Mouse (Mus musculus): ENCODE results near the gene St6galnac3. TPM values are rescaled to one million over a fixed set of nuclear protein-coding genes. Genes with fewer than 3 reads are reported as not detected.

Gene St6galnac3
- polyA plus RNA-seq, 1 experiment: not detected

- TF ChIP-seq CTCF (IDR thresholded peaks at IDR 0.05; ENCODE audit: low read depth, low read length) (no peak), POLR2A (IDR thresholded peaks at IDR 0.05; ENCODE audit: borderline replicate concordance, low read depth, low read length) (no peak)
- Histone ChIP-seq H3K27ac (ENCODE audit: insufficient read depth, low read depth, low read length) (no peak overlapping the region), H3K4me3 (ENCODE audit: insufficient read depth, low read length) (no peak overlapping the region), H3K4me1 (ENCODE audit: control insufficient read depth, insufficient read depth, low read length) (no peaks in the 10 kb centered on the region)
Measured at GRCm38 (mm10) chr3:153475461-153475860, 249.5 kb downstream of the St6galnac3 start.

DNA sequence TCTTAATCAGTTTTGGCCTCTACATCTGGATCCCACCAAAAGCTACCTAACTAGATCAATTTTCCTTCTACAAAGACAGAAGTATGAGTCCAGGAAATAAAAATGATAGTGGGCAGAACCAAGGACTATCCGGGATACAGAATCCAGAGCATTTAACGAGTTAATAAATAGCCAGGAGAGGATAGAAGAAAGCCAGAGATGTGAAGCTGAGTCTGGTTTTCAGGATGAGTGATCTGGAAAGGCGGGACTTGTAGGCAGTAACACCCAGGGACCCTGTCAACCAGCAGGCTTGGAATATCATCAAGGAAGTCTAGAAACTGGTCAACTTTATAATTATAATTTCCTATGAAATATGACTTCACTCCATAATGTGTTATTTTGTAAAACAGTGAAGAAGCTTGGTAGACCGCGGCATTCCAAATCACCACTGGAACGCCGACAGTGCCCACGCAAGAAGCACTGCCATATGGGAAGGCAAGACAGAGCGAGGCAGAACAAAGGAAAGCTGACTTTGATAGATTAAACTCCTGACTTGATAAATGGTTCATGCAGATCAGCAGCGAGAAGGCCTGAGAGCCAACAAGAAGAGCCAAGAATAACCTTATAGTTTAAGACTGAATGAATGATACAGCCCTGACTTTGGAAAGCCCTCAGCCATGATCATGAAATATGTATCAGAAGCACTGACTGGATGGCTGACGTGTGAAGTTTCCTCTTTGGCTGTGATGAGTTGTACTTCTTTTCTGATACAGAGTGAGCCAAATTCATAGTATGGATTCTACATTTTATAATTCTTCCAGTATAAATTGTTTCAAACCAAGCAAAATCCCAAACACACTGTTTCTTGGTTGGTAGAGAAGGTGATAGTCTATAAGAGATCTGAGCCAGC lies 252.1 kb downstream of the St6galnac3 start:
- TF ChIP-seq POLR2A (IDR thresholded peaks at IDR 0.05; ENCODE audit: borderline replicate concordance, low read depth, low read length) (no peak), CTCF (IDR thresholded peaks at IDR 0.05; ENCODE audit: low read depth, low read length) (no peak)
- Histone ChIP-seq H3K4me1 (ENCODE audit: control insufficient read depth, insufficient read depth, low read length) (no peaks in the 10 kb centered on the region), H3K27ac (ENCODE audit: insufficient read depth, low read depth, low read length) (no peak overlapping the region), H3K4me3 (ENCODE audit: insufficient read depth, low read length) (no peak overlapping the region)

DNA sequence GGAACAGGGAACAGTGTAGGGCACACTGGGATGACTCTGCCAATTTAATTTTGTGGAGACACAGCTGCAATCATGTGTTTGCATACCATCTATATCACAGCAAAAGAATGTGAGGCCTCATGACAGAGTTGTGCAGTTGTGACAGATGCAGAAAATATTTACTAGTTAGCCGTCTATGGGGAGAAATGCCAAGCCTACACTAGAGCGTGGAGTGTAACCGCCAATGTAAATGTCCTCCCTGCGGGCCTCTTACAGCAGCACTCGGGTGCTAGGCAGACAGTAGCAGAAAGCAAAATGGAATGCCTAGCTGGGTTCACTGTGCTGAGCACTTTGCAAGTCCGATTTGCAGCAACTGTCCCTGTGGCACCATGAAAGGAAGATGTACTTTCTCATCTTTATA lies 261.1 kb downstream of the St6galnac3 start:
- no peak for TF ChIP-seq CTCF (IDR thresholded peaks at IDR 0.05; ENCODE audit: low read depth, low read length)
- TF ChIP-seq POLR2A (IDR thresholded peaks at IDR 0.05; ENCODE audit: borderline replicate concordance, low read depth, low read length): no peak
- no peaks in the 10 kb centered on the region for H3K4me1 ChIP-seq (ENCODE audit: control insufficient read depth, insufficient read depth, low read length)
- no peak overlapping the region for H3K27ac ChIP-seq (ENCODE audit: insufficient read depth, low read depth, low read length)
- no peak overlapping the region for H3K4me3 ChIP-seq (ENCODE audit: insufficient read depth, low read length)

DNA sequence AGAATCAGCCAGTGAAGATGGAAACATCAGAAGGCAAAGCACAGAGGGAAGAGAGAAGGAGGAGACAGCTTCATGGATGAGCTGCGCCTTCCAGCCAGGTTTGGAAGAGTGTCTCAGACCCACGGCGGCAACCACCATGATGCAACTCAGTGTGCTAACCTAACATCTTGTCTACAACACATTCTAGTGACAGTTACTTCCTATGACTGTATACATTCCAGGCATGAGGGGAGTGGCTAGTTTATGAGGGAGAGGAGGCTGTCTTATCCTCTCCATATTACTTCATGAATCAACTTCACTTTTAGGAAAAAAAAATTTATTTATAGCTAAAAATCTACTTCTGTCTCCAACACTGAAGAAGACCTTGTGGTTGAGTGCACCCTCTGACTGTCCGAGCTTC lies 264.8 kb downstream of the St6galnac3 start:
- no peak for TF ChIP-seq POLR2A (IDR thresholded peaks at IDR 0.05; ENCODE audit: borderline replicate concordance, low read depth, low read length)
- TF ChIP-seq CTCF (IDR thresholded peaks at IDR 0.05; ENCODE audit: low read depth, low read length): no peak
- H3K4me3 ChIP-seq (ENCODE audit: insufficient read depth, low read length): no peak overlapping the region
- no peaks in the 10 kb centered on the region for H3K4me1 ChIP-seq (ENCODE audit: control insufficient read depth, insufficient read depth, low read length)
- H3K27ac ChIP-seq (ENCODE audit: insufficient read depth, low read depth, low read length): no peak overlapping the region

DNA sequence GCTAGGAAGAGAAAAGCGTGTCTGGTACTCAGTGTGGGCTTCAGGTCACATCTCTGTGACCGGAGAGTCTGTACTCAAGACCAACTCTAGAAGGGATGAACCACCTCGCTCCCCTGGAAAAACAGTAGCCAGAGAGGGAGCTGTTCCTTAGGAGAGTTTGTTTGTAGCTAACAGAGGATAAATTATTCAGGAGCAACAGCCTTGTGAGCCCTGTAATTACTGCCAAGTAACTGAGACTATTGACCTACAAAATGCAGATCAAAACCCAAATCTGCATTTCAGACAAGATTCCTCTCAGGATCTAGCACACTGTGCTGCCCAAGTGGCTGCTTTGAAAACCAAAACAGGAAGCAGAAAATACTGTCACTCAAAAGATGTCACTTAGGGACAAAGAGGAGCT lies 266.4 kb downstream of the St6galnac3 start:
- Histone ChIP-seq H3K27ac (ENCODE audit: insufficient read depth, low read depth, low read length) (no peak overlapping the region), H3K4me3 (ENCODE audit: insufficient read depth, low read length) (no peak overlapping the region), H3K4me1 (ENCODE audit: control insufficient read depth, insufficient read depth, low read length) (no peaks in the 10 kb centered on the region)
- TF ChIP-seq CTCF (IDR thresholded peaks at IDR 0.05; ENCODE audit: low read depth, low read length): no peak
- no peak for TF ChIP-seq POLR2A (IDR thresholded peaks at IDR 0.05; ENCODE audit: borderline replicate concordance, low read depth, low read length)

DNA sequence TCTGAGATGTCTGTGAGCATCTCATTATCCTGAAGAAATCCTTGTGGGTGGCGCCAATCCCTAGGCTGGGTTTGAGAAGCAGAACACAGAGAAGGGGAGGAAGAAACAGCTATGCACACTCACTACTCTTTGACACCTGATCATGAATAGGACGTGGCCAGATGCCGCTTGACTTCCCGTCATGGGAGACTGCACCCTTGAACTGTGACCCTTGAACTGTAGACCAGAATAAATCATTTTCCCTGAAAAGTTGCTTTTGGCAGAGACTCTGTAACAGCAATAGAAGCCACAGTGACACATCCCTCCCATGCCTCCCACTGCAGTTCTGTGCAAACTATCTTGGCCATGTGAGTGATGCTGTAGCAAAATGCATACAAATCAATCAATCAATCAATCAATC lies 267.3 kb downstream of the St6galnac3 start:
- Histone ChIP-seq H3K4me1 (ENCODE audit: control insufficient read depth, insufficient read depth, low read length) (no peaks in the 10 kb centered on the region), H3K4me3 (ENCODE audit: insufficient read depth, low read length) (no peak overlapping the region), H3K27ac (ENCODE audit: insufficient read depth, low read depth, low read length) (no peak overlapping the region)
- TF ChIP-seq POLR2A (IDR thresholded peaks at IDR 0.05; ENCODE audit: borderline replicate concordance, low read depth, low read length) (no peak), CTCF (IDR thresholded peaks at IDR 0.05; ENCODE audit: low read depth, low read length) (no peak)

DNA sequence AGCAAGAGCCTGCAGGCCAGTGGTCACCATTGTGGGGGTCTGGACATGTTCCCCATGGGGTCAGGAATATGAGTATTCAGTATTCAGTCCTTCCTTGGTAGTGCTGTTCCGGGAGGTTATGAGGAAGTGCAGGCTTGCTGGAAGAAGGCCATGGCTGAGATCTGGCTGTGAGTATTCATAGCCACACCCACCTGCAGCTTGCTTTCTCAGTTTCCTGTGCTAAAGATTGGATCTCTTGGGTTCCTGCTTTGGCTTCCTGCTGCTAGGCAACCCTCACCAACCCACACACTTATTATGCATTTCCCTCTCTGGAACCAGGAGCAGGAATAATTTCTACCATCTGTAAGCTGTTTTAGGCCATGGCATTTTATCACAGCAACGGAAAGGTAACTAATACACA lies 267.8 kb downstream of the St6galnac3 start:
- Histone ChIP-seq H3K27ac (ENCODE audit: insufficient read depth, low read depth, low read length) (no peak overlapping the region), H3K4me1 (ENCODE audit: control insufficient read depth, insufficient read depth, low read length) (no peaks in the 10 kb centered on the region), H3K4me3 (ENCODE audit: insufficient read depth, low read length) (no peak overlapping the region)
- TF ChIP-seq CTCF (IDR thresholded peaks at IDR 0.05; ENCODE audit: low read depth, low read length) (no peak), POLR2A (IDR thresholded peaks at IDR 0.05; ENCODE audit: borderline replicate concordance, low read depth, low read length) (no peak)

DNA sequence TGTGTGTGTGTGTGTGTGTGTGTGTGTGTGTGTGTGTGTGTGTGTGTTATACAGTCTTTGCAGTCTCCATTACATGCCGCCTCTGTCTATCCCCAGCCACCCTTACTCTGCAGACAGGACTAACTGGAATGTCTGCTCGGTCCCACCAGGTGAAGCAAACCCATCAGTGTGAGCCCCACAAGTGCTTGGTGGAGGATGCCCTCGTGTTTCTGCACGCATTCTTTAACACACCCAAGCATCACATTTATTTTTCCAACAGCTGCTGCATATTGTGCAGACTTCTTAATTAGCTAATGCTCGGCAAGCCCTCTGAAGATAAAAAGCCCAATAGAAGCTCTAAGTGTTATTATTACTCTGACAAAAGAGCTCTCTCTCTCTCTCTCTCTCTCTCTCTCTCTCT lies 268.7 kb downstream of the St6galnac3 start:
- TF ChIP-seq CTCF (IDR thresholded peaks at IDR 0.05; ENCODE audit: low read depth, low read length): no peak
- TF ChIP-seq POLR2A (IDR thresholded peaks at IDR 0.05; ENCODE audit: borderline replicate concordance, low read depth, low read length): no peak
- no peaks in the 10 kb centered on the region for H3K4me1 ChIP-seq (ENCODE audit: control insufficient read depth, insufficient read depth, low read length)
- no peak overlapping the region for H3K27ac ChIP-seq (ENCODE audit: insufficient read depth, low read depth, low read length)
- H3K4me3 ChIP-seq (ENCODE audit: insufficient read depth, low read length): no peak overlapping the region

DNA sequence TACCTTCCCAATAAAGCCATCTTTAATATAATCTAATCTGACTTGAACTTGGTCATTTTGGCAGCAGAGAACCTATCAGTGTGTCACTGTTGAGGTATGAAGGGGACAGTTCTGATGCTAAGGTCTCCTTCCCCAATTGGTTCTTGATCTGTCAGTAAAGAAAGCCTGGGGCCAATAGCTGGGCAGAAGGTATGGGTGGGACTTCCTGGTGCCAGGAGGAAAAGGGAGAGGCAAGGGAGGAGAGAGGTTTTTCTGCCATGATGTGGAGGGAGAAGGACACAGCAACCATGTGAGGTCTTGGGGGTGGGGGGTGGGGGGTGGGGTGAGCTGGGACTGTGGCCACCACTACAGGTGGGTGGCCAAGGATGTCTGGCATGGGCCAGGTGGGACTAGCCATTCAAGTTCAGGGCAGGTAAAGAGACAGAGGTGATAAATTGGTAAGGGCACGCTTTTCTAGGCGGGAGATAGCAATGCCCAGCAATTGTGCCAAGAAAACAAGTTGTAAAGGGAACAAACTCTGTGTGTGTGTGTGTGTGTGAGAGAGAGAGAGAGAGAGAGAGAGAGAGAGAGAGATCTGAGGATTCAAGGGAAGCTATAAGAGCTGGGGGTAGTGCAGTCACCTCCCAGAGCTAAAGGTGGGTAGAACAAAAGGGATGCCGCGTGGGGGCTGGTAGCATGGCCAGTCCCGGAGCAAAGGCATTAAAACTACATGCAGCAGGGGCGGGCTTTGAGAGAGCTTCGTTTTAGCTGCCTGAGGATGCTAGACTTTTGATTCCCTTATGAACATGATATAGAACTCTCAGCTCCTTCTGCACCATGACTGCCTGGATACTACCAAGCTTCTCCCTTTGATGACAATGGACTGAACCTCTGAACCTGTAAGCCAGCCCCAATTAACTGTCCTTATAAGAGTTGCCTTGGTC lies 271.6 kb downstream of the St6galnac3 start:
- no peak for TF ChIP-seq POLR2A (IDR thresholded peaks at IDR 0.05; ENCODE audit: borderline replicate concordance, low read depth, low read length)
- no peak for TF ChIP-seq CTCF (IDR thresholded peaks at IDR 0.05; ENCODE audit: low read depth, low read length)
- Histone ChIP-seq H3K4me3 (ENCODE audit: insufficient read depth, low read length) (no peak overlapping the region), H3K4me1 (ENCODE audit: control insufficient read depth, insufficient read depth, low read length) (no peaks in the 10 kb centered on the region), H3K27ac (ENCODE audit: insufficient read depth, low read depth, low read length) (no peak overlapping the region)
